ENCODE assay signal across 20 mouse cellular contexts in genomic region chr6:77381309-77381708, GRCm38 (mm10).
DNase-seq lines count a peak whose midpoint lies in the region; ATAC-seq and TF ChIP-seq lines count a peak whose summit lies in the region.
"Had no signal": no experiment of that assay in that cellular context is flagged by ENCODE, and none has a peak within 500 bp of the region (broad histone marks: within the 10 kb centered on the region; RNA-seq: fewer than 3 reads in every experiment).

No protein-coding gene starts in this region.

- TF ChIP-seq CTCF in layer of hippocampus, adult 2 months (conservative IDR thresholded peaks at IDR 0.05): no peak
- no peak for TF ChIP-seq CTCF in cortical plate, adult 2 months (IDR thresholded peaks at IDR 0.05; ENCODE audit: extremely low read depth, insufficient read depth, low read length)

- intact Hi-C loops in left cerebral cortex, postnatal 25 days (cut with DNase I): loop anchor here (5.0 kb wide), 1 partner anchor 66 kb away; no protein-coding TSS in a partner anchor
- intact Hi-C loops in left cerebral cortex, postnatal 36 days (cut with DNase I): no loop called here

- H3K4me3 ChIP-seq in layer of hippocampus, adult 2 months: no peak overlapping the region
- no peak overlapping the region for H3K4me3 ChIP-seq in cortical plate, adult 2 months (ENCODE audit: insufficient read depth, low read length)
- H3K4me3 ChIP-seq: embryonic facial prominence, embryonic 13.5 days; forebrain, embryonic 12.5 days; heart, adult 2 months; heart, embryonic 15.5 days; hindbrain, embryonic 13.5 days had no signal

- peaks cover 2% of the 10 kb centered on the region; the same call in 1 of the 2 replicates for H3K4me1 ChIP-seq in cortical plate, adult 2 months (ENCODE audit: control insufficient read depth, insufficient read depth, low read length)
- H3K4me1 ChIP-seq: embryonic facial prominence, embryonic 13.5 days; heart, embryonic 15.5 days had no signal

- peak in 1 of 2 experiments; percentile 18 for DNase-seq in layer of hippocampus, adult 2 months (ENCODE audit: low spot score in 2 of 2)
- no peak for DNase-seq in layer of hippocampus, postnatal 36 days
- peak; percentile 9 to 80 for DNase-seq in left cerebral cortex, postnatal 25 days (ENCODE audit: low spot score in 2 of 2)
- DNase-seq in left cerebral cortex, postnatal 36 days (ENCODE audit: low spot score in 2 of 2): no peak
- peak; percentile 47 for DNase-seq in brain, adult 2 months (ENCODE audit: low read depth, low spot score)
- DNase-seq: adrenal gland, adult 2 months; adrenal gland, postnatal 25 days; cerebellum, adult 11-12 months; cerebellum, adult 9-10 months; cerebellum, postnatal 25 days; gastrocnemius, postnatal 10 days; heart, adult 2 months; heart, postnatal 14 days had no signal

- peak overlapping the region; percentile 61 for H3K27ac ChIP-seq in layer of hippocampus, adult 2 months
- 0 out of 2 replicates have a peak overlapping the region, but pooled peaks have one; percentile 46 for H3K27ac ChIP-seq in cortical plate, adult 2 months (ENCODE audit: insufficient read depth, low read length)
- H3K27ac ChIP-seq: embryonic facial prominence, embryonic 13.5 days; forebrain, embryonic 12.5 days; heart, adult 2 months; heart, embryonic 15.5 days; hindbrain, embryonic 13.5 days; hindbrain, postnatal 0 days had no signal

- no peak for TF ChIP-seq POLR2A in cortical plate, adult 2 months (IDR thresholded peaks at IDR 0.05; ENCODE audit: extremely low read depth, insufficient read depth, low read length)

- no peak for ATAC-seq in cerebellum, adult (ENCODE audit: insufficient number of reproducible peaks, low FRiP score, low TSS enrichment)
- ATAC-seq: hindbrain, postnatal 0 days had no signal

Comparison
In these comparisons a context has a peak if more than half of its experiments do, and no peak if none do; other contexts are left out.
1. DNase-seq: peak in left cerebral cortex, postnatal 25 days (2 of 2) and brain, adult 2 months (single experiment); none in layer of hippocampus, postnatal 36 days (0 of 2) and left cerebral cortex, postnatal 36 days (0 of 2).